Mouse (Mus musculus): Measurements from ENCODE around the gene Retreg3.
"Not testable (repeated sequence)": the region's sequence is repeated elsewhere in the genome, so short reads cannot be mapped to it uniquely, and the experiment has no call there.

The Retreg3 gene

DNA sequence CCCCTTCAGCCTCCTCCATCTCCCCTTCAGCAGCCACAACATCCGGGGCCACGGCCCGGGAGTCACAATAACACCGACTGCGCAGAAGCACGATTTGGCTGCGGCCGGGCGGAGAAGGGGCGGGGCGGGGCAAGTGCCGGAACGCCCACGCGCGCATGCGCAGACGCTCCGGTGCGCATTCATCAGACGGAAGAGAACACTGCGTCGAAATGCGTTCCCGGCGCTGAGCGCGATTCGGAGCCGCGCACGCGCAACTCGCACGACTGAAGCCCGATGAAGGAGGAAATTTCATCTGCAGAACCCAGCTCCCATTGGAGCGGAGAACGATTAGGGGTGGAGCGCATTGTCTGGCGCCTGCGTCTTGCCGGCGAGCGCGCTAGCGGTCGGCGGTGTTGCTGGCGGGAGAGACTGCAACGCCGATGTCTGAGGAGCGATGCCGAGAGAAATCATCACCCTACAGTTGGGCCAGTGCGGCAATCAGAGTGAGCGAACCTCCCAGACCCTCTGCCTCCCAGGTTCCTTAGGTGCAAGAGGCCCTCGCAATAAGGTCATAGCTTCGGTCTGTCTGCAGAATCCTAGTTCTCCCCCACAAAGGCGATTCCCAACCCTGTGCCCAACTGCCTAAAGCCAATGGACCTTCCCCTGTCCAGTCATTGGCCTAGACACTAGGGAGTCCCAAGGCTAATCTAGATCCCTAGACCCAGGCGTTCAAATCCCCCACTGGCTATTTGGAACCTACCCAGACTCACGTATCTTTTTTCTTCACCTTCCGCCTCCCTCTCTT lies at the start of gene Retreg3, which contains the start of gene Tubg1:
Gene Retreg3, minus strand, starts transcription at position 133 of the 784 bp plus-strand sequence.
Gene Tubg1, plus strand, starts transcription at position 178 of the 784 bp plus-strand sequence.
- DNase-seq (ENCODE audit: low read depth): peak; percentile 100

DNA sequence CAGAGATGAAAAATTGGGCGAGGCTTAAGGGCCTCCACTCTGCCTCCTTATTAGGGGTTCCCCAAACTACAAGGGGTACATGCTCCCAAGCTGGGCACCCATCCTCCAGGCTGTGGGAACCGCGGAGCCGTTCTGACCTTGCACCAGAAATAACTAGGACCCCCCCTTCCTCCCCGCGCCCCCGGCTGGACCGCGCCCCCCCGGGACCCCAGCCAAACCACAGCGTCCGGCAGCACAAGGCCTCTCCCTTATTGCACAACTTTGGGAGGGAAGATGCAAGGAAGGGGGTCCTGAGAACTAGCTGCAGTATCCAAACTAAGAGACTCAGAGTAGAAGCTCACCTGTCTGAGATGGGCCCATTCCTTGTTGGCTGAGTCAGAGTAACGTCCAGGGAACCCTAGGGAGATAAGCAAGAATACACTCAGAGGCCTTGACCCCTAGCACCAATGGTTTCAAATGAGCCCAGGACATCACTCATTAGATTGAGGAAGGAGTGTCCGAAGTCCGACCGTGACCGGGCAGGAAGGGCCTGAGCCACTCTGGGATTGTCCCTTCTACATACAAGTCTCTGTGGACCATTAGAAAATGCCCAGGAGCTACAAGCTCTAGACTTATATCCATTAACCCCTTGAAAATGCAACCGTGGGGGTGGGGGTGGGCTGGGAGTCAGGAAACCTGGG lies 48.7 kb upstream of the Retreg3 start:
- DNase-seq (ENCODE audit: low read depth): peak; percentile 64

DNA sequence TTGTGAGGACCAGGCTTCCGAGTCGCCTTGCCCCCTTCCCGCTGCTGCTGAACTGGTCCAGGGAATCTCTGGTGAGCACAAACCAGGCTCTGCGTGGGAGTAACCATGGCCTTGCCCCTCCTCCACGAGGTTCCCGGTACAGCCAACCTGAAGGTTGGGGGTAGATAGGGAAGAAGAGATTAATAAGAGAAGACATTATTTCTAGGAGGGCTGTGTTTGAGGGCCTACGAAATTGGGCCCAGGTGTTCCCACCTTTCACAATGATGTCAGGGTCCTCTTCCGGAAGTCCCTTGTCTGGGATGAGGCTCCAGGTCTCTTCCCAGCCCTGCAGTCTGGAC lies 48.2 kb upstream of the Retreg3 start:
- no peak for DNase-seq (ENCODE audit: low read depth)

DNA sequence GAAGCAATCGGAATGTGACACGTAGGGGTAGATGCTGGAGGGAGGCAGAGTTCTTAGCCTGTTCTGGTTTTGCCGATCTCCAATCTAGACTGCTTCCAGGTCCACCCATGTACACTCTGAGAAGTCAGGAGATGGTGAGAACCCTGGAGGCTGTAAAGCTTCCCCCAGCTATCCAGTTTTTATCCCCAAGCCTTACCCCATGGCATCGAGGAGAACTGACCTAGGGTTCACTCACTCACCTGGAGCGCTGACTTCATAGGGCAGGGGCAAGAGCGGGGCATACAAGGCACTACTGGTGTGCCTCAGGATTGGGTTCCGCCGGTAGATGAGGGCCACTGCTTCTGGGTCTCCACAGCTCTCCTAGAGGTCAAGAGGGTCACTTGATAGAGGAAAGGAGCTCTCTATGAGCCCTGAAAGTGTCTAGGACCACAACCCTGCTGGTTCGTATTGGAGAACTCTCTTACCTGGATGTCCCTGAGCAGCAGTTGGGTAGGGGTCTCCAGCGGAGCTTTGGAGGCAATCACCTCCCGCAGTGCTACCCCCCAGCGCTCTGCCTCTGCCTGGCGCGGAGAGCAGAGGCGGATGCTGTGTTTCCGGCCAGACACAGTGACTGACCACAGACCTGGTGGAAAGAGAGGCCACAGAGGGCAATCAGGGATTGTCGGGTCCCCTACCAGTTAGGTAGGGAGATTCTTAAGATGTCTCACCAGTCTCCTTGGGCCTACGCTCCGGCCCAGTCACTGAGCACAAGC lies 47.7 kb upstream of the Retreg3 start:
- DNase-seq (ENCODE audit: low read depth): no peak

DNA sequence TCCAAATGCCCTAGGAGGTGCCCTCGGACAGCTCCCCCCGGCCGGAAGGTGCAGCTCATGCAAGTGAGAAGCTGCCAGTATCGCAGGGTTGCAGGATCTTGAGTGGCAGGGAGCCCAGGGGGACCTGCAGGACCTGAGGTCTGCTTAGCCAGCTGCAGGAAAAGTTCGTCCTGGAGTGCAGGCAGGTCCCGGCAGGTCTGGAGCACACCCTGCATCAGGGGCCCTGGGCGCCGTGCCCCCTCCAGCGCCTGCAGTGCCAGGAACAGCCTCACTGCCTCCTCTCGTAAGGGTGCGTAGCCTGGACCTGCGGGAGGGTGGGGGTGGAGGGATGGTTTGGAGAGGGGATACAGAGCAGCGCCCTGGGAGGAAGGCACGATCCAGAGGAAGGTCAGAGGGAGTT lies 46.7 kb upstream of the Retreg3 start:
- DNase-seq (ENCODE audit: low read depth): no peak

DNA sequence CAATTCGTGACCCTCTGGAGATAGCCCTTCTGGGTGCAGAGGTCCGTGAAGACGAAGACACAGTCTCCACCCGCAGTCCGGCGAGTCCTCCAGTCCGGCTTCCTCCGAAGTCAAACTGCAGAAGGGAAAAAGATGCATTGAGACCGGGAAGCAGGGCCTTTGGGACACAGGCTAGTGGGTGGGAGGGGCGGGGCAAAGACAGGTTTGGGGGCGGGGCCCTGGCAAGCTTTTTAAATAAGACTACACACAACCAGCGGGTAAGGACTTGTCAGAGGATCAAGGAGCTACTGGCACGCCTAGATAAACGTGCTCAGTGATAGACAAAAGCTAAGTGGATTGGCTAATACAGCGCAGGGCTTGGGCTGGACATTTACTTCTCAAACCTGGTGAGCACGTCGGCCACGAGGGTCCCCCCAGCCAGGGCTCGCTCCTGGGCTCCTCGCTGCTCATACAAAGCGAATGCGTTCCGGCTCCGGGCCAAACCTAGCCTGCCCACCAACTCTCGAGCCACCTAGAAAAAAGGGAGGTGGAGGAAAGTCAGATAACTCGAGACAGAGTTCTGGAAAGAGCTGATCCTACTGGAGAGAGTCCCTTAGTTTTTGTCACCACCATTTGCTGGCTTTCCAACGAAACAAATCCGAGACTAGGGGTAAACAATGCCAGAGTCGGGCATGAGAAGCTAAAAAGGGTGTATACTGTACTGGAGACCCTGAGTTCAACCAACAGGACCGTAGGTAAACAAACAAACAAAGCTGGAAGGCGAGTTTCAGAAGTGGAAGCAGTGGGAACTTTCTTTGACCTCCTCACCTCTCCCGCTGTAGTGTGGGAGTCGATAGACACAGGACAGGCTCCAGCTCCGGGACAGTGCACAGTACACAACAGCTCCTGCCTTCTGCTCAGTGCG lies 45.2 kb upstream of the Retreg3 start:
- no peak for DNase-seq (ENCODE audit: low read depth)

DNA sequence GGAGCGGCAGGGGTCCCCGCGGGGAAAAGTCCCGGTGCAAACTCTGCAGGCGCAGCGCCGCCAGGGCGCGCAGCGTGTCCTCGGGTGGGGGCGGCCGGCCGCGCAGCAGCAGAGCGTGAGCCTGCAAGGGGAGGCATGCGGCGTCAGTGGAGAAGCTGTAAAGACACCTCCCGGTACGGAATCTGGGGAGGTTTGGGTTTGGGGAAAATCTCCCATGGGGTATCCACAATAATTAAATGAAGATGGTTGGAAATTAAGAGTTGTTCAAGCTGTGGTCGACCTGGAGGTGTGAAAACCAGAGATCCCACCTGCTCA lies 44.6 kb upstream of the Retreg3 start:
- DNase-seq (ENCODE audit: low read depth): no peak

DNA sequence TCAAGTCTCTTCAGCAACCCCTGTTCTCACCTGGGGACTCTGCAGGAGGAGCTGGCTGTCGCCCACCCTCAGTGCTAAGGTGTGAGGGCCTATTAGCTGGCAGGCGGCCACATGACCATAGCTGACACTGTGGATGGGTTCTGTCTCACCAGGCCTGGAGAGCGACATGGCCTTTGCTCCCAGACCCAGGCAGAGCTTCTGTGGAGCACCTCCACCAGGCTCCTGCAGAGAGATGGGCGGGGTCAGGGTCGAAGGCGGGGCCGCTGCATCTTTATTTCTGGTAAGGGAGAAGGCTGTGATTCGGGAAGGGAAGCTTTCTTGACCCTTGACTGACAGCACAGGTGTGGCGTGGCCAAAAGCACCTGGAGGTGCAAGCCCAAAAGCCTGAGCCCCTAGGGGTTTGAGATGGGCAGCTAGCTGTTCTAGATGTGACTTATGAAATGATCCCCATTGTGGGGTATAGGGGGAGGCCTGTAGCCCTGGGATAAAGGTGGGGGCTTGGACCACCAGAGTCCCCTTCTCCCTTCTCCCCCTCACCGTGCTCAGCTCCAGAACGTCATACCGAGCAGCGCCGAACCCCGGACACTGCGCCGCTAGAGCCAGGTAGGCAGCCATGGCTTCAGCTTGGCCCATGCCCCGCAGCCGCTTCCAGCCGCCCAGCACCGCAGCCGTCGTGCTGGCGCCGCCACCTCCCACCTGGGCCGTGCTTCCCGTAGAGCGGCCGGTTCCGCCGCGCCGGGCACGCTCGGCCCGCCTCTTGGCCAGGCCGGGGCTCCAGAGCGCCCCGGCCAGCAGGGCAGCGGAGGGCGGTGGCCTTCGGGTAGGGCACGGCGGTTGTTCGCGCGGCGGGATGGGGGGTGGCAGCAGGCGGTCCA lies 44.0 kb upstream of the Retreg3 start:
- DNase-seq (ENCODE audit: low read depth): no peak

DNA sequence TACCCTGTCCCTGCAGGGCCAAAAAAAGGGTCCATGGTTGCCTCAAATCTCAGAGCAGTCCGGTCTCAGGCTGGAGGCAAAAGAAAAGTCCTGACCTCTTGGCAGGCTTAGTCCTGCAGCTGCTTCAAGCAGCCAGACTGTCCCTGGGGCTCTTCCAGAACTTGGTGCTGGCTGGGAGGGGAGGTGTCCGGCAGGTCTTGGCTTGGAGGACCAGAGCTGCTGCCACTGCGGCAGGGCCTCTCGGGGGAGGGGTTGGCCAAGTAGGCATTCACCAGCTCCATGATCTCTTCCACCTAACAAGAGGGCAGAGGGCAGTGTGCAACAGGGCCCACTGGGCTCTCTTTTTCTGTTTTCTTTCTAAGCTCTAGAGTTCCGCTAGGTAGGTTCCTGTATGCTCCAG lies 43.1 kb upstream of the Retreg3 start:
- DNase-seq (ENCODE audit: low read depth): peak; percentile 38

DNA sequence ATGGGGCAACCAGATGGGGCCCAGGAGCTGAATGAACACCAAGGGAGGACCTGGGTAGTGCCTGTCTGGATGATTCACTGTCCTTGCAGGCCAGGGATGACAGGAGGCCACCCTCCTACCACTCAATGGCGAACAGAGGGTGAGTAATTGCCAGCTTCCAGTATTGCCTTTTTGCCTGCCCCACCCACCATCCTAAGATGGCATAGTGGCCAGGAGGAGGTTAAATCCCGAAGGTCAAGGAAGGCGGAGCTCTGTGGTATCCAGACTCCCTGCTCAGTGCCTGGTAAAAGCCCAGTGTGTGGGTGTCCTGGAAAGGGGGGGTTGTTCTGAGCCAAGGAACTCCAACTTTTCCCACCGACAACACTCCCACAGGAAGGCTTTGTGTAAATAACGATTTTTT lies 42.6 kb upstream of the Retreg3 start:
- no peak for DNase-seq (ENCODE audit: low read depth)

DNA sequence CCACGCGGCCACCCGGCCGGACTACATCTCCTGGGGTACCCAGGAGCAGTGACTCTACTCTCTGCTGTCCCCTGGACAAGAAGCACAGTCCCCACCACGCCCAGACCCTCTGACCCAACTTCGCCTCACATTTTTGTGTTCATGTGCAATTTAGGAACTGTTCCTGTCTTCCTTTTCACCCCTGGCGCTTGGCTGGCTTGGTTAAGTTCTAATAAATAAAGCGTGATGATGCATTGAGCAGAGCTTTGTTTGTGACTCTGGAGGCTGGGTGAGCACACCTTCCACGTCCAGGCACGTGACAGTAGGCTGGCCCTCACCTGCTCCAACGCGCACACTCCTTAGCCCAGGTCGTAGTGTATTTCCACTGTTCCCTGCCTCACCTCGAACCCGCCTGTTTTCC lies 41.9 kb upstream of the Retreg3 start:
- no peak for DNase-seq (ENCODE audit: low read depth)

DNA sequence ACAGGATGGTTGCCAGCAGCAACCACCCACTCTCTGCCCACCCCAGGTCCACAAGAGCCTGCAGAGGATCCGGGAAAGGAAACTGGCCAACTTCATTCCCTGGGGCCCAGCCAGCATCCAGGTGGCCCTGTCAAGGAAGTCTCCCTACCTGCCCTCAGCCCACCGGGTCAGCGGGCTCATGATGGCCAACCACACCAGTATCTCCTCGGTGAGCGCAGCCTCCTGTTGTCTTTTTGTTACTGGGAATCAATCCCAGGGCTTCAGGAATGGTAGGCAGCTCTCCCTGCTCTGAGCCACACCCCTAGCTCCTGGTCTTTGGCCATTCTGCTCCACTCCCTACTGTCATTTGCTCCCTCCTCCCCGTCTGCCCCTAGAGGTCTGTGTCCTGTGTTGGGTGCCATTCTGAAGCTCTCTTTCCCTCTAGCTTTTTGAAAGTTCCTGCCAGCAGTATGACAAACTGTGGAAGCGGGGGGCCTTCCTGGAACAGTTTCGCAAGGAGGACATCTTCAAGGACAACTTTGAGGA lies 41.4 kb upstream of the Retreg3 start:
- not testable (repeated sequence) for DNase-seq (ENCODE audit: low read depth)

DNA sequence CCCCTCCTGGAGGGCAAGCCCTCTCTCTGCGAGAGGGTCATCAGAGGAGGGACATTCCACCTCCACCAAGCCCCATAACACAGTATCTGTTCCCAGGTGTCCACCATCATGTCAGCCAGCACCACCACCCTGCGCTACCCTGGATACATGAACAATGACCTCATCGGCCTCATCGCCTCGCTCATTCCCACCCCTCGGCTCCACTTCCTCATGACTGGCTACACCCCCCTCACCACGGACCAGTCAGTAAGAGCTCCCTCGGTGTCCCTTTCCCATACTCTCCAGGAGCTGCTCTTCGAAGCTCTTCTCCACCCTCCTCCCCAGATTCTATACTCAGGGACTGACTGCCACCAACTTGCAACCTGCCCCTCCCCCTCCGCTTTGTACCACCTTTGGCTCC lies 40.5 kb upstream of the Retreg3 start:
- not testable (repeated sequence) for DNase-seq (ENCODE audit: low read depth)

DNA sequence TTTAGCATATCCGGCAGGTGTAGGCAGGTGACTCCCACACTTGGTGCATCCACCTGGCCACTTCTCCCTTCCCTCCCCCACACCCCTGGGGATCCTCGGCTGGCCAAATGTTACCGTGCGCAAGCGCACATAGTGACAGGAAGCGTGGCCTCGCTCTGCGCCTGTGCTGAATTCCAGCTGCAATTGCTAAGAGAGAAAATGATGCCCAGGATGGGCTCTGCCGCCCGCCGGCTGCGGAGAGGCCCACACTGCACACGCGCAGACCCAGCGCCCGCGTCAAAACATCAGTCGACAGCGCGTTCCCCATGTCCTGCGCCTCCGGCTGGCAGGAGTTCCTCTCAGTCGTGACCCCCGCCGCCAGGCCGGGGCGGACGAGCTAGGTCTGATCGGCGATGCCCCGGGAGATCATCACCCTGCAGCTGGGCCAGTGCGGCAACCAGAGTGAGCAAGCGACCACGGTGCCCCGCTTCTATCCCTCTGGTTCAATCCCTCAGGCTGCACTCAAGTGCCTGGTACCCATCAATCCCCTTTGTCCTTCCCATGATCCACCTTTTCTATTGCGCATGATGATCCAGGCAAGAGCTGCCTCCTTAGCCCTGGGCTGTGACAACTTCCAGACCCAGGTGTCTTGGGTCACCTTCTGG lies 36.2 kb upstream of the Retreg3 start, which contains the start of gene Tubg2:
Gene Tubg2, plus strand, starts transcription at position 180 of the 644 bp plus-strand sequence.
- DNase-seq (ENCODE audit: low read depth): no peak

DNA sequence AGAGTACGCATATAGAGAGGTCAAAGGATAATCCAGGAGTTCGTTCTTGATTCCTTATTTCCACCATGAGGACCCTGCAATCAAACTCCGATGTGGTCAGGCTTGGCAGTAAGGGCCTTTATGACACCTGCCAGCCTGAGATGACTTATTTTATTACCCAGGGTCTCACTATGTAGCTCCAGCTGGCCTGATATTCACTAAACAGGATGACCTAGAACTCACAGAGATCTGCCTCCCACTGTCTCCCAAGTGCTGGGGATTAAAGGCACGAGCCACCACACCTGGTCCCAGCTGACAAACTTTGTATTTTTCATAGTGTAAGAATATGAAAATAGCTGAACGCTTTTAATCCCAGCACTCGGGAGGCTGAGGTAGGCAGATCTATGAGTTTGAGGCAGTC lies 35.5 kb upstream of the Retreg3 start:
- no peak for DNase-seq (ENCODE audit: low read depth)

DNA sequence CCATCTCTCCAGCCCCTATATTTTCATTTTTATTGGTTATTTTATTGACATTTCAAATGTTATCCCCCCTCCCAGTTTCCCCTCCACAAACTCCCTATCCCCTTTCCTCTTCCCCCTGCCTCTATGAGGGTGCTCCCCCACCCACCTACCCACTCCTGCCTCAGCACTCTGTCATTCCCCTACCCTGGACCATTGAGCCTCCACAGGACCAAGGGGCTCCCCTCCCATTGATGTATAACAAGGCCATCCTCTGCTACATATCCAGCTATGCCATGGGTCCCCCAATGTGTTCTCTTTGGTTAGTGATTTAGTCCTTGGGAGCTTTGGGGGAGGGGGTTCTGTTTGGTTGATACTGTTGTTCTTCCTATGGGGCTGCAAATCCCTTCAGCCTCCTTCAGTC lies 35.0 kb upstream of the Retreg3 start:
- no peak for DNase-seq (ENCODE audit: low read depth)

DNA sequence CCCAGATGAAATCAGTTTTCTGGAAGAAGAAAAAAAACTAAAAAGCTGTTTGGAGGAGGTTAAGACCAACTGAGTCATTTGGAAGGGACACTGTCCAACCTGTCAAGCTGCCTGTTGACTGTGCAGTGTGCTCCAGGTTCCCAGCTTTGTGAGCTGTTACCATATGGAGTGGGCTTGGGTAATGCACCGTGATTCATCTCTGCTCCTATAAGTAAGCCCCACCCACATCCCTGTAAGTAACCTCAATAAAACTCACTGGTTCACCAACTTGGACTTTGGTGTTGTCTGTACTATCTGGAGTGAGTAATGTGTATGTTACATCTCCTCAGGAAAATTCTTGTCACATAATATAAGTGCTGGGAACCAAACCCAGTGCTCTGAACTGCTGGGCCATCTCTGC lies 33.1 kb upstream of the Retreg3 start:
- DNase-seq (ENCODE audit: low read depth): peak; percentile 67

DNA sequence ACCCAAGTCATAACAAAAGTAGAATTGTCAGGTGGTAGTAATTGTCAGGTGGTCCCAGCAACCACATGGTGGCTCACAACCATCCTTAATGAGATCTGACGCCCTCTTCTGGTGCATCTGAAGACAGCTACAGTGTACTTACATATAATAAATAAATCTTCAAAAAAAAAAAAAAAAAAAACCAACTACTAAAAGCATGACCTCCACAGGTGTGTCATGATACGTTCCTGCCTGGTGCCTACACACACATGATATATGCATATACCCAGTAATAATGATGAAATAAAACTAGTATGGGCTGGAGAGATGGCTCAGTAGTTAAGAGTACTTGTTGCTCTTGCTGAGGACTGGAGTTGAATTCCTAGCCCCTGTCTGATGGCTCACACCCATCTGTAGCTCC lies 31.4 kb upstream of the Retreg3 start:
- no peak for DNase-seq (ENCODE audit: low read depth)

DNA sequence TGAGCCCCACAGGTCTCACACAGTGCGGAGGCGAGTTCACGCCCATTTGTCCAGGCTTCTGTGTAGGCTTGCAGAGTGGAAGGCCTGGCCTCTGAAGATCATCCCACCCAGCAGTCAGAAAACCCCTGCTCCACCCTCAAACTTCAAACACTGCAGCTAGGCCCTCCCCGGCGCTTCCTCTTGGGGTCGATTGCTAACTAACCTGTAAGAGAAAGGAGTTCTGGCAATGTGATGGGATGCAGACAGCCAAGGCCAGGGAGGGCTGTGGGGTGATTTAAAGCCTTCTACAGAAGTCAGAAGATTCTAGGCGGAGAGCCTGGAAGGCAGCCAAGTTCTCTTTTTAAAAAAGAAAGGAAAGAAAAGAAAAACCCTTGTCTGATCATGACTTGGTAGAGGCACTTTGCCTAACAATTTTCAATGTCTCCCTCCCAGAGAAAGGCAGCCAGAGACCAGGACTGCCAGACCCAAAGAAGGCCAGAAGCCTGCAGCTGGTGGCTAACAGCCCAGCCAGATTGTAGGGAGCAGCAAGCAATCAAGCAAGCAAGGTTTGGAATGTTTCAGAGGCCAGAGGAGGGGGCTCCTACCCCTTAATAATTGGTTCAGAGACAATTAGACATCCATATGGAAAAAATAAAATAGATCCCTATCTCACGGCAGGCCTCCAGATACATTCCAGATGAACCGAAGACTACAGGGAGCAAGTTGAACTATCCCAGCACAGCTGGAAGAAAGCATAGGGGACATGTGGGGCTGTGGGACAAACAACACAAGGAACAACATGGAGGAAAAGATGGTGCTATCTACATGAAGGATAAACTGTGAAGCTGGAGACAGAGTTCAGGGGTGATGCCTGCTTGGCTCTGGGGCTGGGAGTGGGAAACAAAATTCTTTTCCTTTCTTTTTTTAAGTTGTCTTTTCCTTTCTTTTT lies 29.7 kb upstream of the Retreg3 start:
- peak; percentile 81 for DNase-seq (ENCODE audit: low read depth)

Measured in NIH3T3 (cell line).